Mouse (Mus musculus) embryonic facial prominence, embryonic 13.5 days (tissue): ENCODE measurements at regions not wholly inside any gene's neighbourhood (a gene's known extent, or its start where the extent isn't known, plus 50 kb on each side); places are given as distances from the start of the nearest gene placed in this dataset.
A peak's percentile ranks its signal among the peaks of the same experiment; 100 is the strongest.

Source experiments
- ATAC-seq: fragments of 200-750 bp; cut with Nextera tagmentation; 2 replicates; pipeline ENCODE4 v1.8.0; 2017; ENCODE audit warnings: low read depth; ENCODE audit not compliant: insufficient number of reproducible peaks, insufficient read depth, low FRiP score, low TSS enrichment
- H3K27ac ChIP-seq: fragments of 300-500 bp; sonication (generic); 2 replicates; pipeline ENCODE4 v1.5.1; 2015; ENCODE audit warnings: moderate library complexity, mild to moderate bottlenecking, inconsistent platforms
- H3K27me3 ChIP-seq: fragments of 300-500 bp; sonication (generic); 2 replicates; pipeline ENCODE4 v1.6.1; 2015; ENCODE audit warnings: mild to moderate bottlenecking, inconsistent platforms
- H3K36me3 ChIP-seq: fragments of 300-500 bp; sonication (generic); 2 replicates; pipeline ENCODE4 v1.6.1; 2015; ENCODE audit warnings: mild to moderate bottlenecking, inconsistent platforms
- H3K4me1 ChIP-seq: fragments of 300-500 bp; sonication (generic); 2 replicates; pipeline ENCODE4 v1.6.1; 2015; ENCODE audit warnings: inconsistent platforms
- H3K4me2 ChIP-seq: fragments of 300-500 bp; sonication (generic); 2 replicates; pipeline ENCODE4 v1.6.1; 2015; ENCODE audit warnings: moderate library complexity, mild to moderate bottlenecking, inconsistent platforms
- H3K4me3 ChIP-seq: fragments of 300-500 bp; sonication (generic); 2 replicates; pipeline ENCODE4 v1.5.1; 2015; ENCODE audit warnings: mild to moderate bottlenecking, inconsistent platforms
- H3K9ac ChIP-seq: fragments of 300-500 bp; sonication (generic); 2 replicates; pipeline ENCODE4 v1.6.1; 2015; ENCODE audit warnings: mild to moderate bottlenecking, inconsistent platforms
- H3K9me3 ChIP-seq: fragments of 300-500 bp; sonication (generic); 2 replicates; pipeline ENCODE4 v1.6.1; 2016; ENCODE audit warnings: inconsistent platforms
- WGBS: fragments of 180-500 bp; shearing (Covaris S2); methylation state at CpG from one replicate; pipeline ENCODE4 v1.1.7; 2015; ENCODE audit warnings: mixed read lengths; 5-methylcytosine and 5-hydroxymethylcytosine counted together

GRCm38 (mm10) chr3:39961836-39962640 lies 569.0 kb upstream of the Intu start:
- Histone ChIP-seq H3K4me3 (no peak overlapping the region), H3K4me2 (no peak overlapping the region), H3K9ac (no peak overlapping the region), H3K9me3 (peaks cover 3% of the 10 kb centered on the region; the same call in 1 of the 2 replicates), H3K36me3 (no peaks in the 10 kb centered on the region), H3K27me3 (no peaks in the 10 kb centered on the region; the same call in 1 of the 2 replicates), H3K27ac (no peak overlapping the region), H3K4me1 (peaks cover 14% of the 10 kb centered on the region)
- 28% methylated on average over 7 of the region's 7 CpGs for WGBS
- ATAC-seq: no peak

GRCm38 (mm10) chr3:39965431-39965830 lies 565.7 kb upstream of the Intu start:
- Histone ChIP-seq H3K9ac (no peak overlapping the region), H3K4me3 (no peak overlapping the region), H3K4me2 (no peak overlapping the region), H3K4me1 (peaks cover 14% of the 10 kb centered on the region), H3K27ac (no peak overlapping the region), H3K36me3 (no peaks in the 10 kb centered on the region), H3K9me3 (no peaks in the 10 kb centered on the region), H3K27me3 (no peaks in the 10 kb centered on the region; the same call in 1 of the 2 replicates)
- 84% methylated on average over 2 of the region's 2 CpGs for WGBS
- no peak for ATAC-seq

GRCm38 (mm10) chr3:39966390-39966789 lies 564.7 kb upstream of the Intu start:
- WGBS: 88% methylated on average over 2 of the region's 2 CpGs
- no peak overlapping the region for H3K27ac ChIP-seq
- H3K27me3 ChIP-seq: no peaks in the 10 kb centered on the region; the same call in 1 of the 2 replicates
- no peaks in the 10 kb centered on the region for H3K9me3 ChIP-seq
- no peak overlapping the region for H3K9ac ChIP-seq
- H3K4me3 ChIP-seq: no peak overlapping the region
- H3K4me1 ChIP-seq: peaks cover 14% of the 10 kb centered on the region
- no peak overlapping the region for H3K4me2 ChIP-seq
- ATAC-seq: no peak
- H3K36me3 ChIP-seq: no peaks in the 10 kb centered on the region

- Histone ChIP-seq H3K27ac (no peak overlapping the region), H3K27me3 (no peaks in the 10 kb centered on the region), H3K9me3 (peaks cover 6% of the 10 kb centered on the region; the same call in 1 of the 2 replicates), H3K9ac (no peak overlapping the region), H3K4me3 (no peak overlapping the region), H3K36me3 (no peaks in the 10 kb centered on the region), H3K4me2 (no peak overlapping the region), H3K4me1 (peaks cover 12% of the 10 kb centered on the region)
- no peak for ATAC-seq
- 93% methylated on average over 2 of the region's 2 CpGs for WGBS
Measured at GRCm38 (mm10) chr3:39976937-39977336, 554.1 kb upstream of the Intu start.

- peak overlapping the region; percentile 18; the same call in 1 of the 2 replicates for H3K27ac ChIP-seq
- H3K9me3 ChIP-seq: no peaks in the 10 kb centered on the region
- H3K27me3 ChIP-seq: no peaks in the 10 kb centered on the region
- H3K4me1 ChIP-seq: peaks cover 12% of the 10 kb centered on the region
- ATAC-seq: no peak
- 14% methylated on average over 3 of the region's 3 CpGs for WGBS
- H3K9ac ChIP-seq: no peak overlapping the region
- H3K4me2 ChIP-seq: no peak overlapping the region
- no peaks in the 10 kb centered on the region for H3K36me3 ChIP-seq
- H3K4me3 ChIP-seq: no peak overlapping the region
Measured at GRCm38 (mm10) chr3:39978916-39979679, 552.0 kb upstream of the Intu start.

- Histone ChIP-seq H3K4me3 (no peak overlapping the region), H3K27ac (no peak overlapping the region), H3K36me3 (no peaks in the 10 kb centered on the region), H3K9ac (no peak overlapping the region), H3K4me1 (peaks cover 12% of the 10 kb centered on the region), H3K4me2 (no peak overlapping the region), H3K27me3 (no peaks in the 10 kb centered on the region), H3K9me3 (no peaks in the 10 kb centered on the region)
- no peak for ATAC-seq
Measured at GRCm38 (mm10) chr3:39982656-39983055, 548.4 kb upstream of the Intu start.

- Histone ChIP-seq H3K4me2 (no peak overlapping the region), H3K4me3 (no peak overlapping the region), H3K36me3 (no peaks in the 10 kb centered on the region), H3K4me1 (no peaks in the 10 kb centered on the region), H3K27ac (no peak overlapping the region), H3K9me3 (peaks cover 5% of the 10 kb centered on the region; the same call in 1 of the 2 replicates), H3K27me3 (no peaks in the 10 kb centered on the region), H3K9ac (no peak overlapping the region)
- 81% methylated on average over 1 of the region's 1 CpGs for WGBS
- no peak for ATAC-seq
Measured at GRCm38 (mm10) chr3:39987710-39988109, 543.4 kb upstream of the Intu start.

- WGBS: 32% methylated on average over 5 of the region's 5 CpGs
- Histone ChIP-seq H3K4me1 (no peaks in the 10 kb centered on the region), H3K4me3 (no peak overlapping the region), H3K9me3 (no peaks in the 10 kb centered on the region), H3K27ac (no peak overlapping the region), H3K9ac (no peak overlapping the region), H3K4me2 (no peak overlapping the region), H3K27me3 (no peaks in the 10 kb centered on the region), H3K36me3 (no peaks in the 10 kb centered on the region)
- ATAC-seq: no peak
Measured at GRCm38 (mm10) chr3:39998628-39999027, 532.5 kb upstream of the Intu start.

- Histone ChIP-seq H3K9ac (no peak overlapping the region), H3K36me3 (no peaks in the 10 kb centered on the region), H3K9me3 (no peaks in the 10 kb centered on the region), H3K4me1 (no peaks in the 10 kb centered on the region), H3K4me2 (no peak overlapping the region), H3K27ac (no peak overlapping the region), H3K4me3 (no peak overlapping the region), H3K27me3 (no peaks in the 10 kb centered on the region)
- no peak for ATAC-seq
- 83% methylated on average over 1 of the region's 1 CpGs for WGBS
Measured at GRCm38 (mm10) chr3:39999846-40000245, 531.2 kb upstream of the Intu start.

- Histone ChIP-seq H3K4me2 (no peak overlapping the region), H3K4me3 (no peak overlapping the region), H3K36me3 (no peaks in the 10 kb centered on the region), H3K4me1 (no peaks in the 10 kb centered on the region), H3K9ac (no peak overlapping the region), H3K9me3 (no peaks in the 10 kb centered on the region), H3K27me3 (no peaks in the 10 kb centered on the region), H3K27ac (no peak overlapping the region)
- ATAC-seq: no peak
- 83% methylated on average over 3 of the region's 3 CpGs for WGBS
Measured at GRCm38 (mm10) chr3:40002838-40003237, 528.2 kb upstream of the Intu start.

- no peaks in the 10 kb centered on the region for H3K4me1 ChIP-seq
- H3K4me2 ChIP-seq: no peak overlapping the region
- 62% methylated on average over 5 of the region's 5 CpGs for WGBS
- no peak for ATAC-seq
- no peak overlapping the region for H3K9ac ChIP-seq
- no peaks in the 10 kb centered on the region for H3K27me3 ChIP-seq
- no peak overlapping the region for H3K4me3 ChIP-seq
- H3K9me3 ChIP-seq: no peaks in the 10 kb centered on the region
- H3K27ac ChIP-seq: no peak overlapping the region
- no peaks in the 10 kb centered on the region for H3K36me3 ChIP-seq
Measured at GRCm38 (mm10) chr3:40010051-40010450, 521.0 kb upstream of the Intu start.

GRCm38 (mm10) chr3:40021682-40022081 lies 509.4 kb upstream of the Intu start:
- 10% methylated on average over 2 of the region's 2 CpGs for WGBS
- H3K4me1 ChIP-seq: peaks cover 12% of the 10 kb centered on the region

More at GRCm38 (mm10) chr3:40021682-40022081, 509.4 kb upstream of the Intu start:
- peak overlapping the region; percentile 93 for H3K27ac ChIP-seq
- H3K9me3 ChIP-seq: no peaks in the 10 kb centered on the region
- peak overlapping the region; percentile 36 for H3K4me2 ChIP-seq
- H3K4me3 ChIP-seq: no peak overlapping the region
- no peaks in the 10 kb centered on the region for H3K36me3 ChIP-seq
- ATAC-seq: 0 out of 2 replicates have a peak, but pooled peaks have one; percentile 56
- H3K9ac ChIP-seq: no peak overlapping the region
- no peaks in the 10 kb centered on the region for H3K27me3 ChIP-seq
